Mouse (Mus musculus): ENCODE measurements at regions not wholly inside any gene's neighbourhood (a gene's known extent, or its start where the extent isn't known, plus 50 kb on each side); places are given as distances from the start of the nearest gene placed in this dataset.
A peak's percentile ranks its signal among the peaks of the same experiment; 100 is the strongest.

- no peaks in the 10 kb centered on the region for H3K27me3 ChIP-seq (ENCODE audit: control insufficient read depth, insufficient read depth, low read depth, low read length)
- no peaks in the 10 kb centered on the region for H3K4me1 ChIP-seq (replicated peaks; ENCODE audit: control insufficient read depth, insufficient read depth, low read length)
- no peaks in the 10 kb centered on the region for H3K36me3 ChIP-seq (ENCODE audit: control insufficient read depth, insufficient read depth, low read length)
- H3K27ac ChIP-seq (ENCODE audit: low read length), result no peak overlapping the region
- H3K9me3 ChIP-seq (ENCODE audit: control insufficient read depth, low read length), result no peaks in the 10 kb centered on the region
- H3K4me3 ChIP-seq (ENCODE audit: low read length), result no peak overlapping the region
- no peak overlapping the region for H3K4me2 ChIP-seq (ENCODE audit: low read depth, low read length)
- H3K9ac ChIP-seq (ENCODE audit: low read length), result no peak overlapping the region
- ATAC-seq (ENCODE audit: low read depth), result no peak
- WGBS, result 66% methylated on average over 3 of the region's 3 CpGs
Observed at GRCm38 (mm10) chr7:115112282-115112681, 368.8 kb downstream of the Insc start.

- Histone ChIP-seq H3K9me3 (ENCODE audit: control insufficient read depth, low read length) (no peaks in the 10 kb centered on the region), H3K4me1 (replicated peaks; ENCODE audit: control insufficient read depth, insufficient read depth, low read length) (no peaks in the 10 kb centered on the region), H3K27me3 (ENCODE audit: control insufficient read depth, insufficient read depth, low read depth, low read length) (no peaks in the 10 kb centered on the region), H3K4me3 (ENCODE audit: low read length) (no peak overlapping the region), H3K27ac (ENCODE audit: low read length) (no peak overlapping the region), H3K4me2 (ENCODE audit: low read depth, low read length) (no peak overlapping the region), H3K9ac (ENCODE audit: low read length) (no peak overlapping the region), H3K36me3 (ENCODE audit: control insufficient read depth, insufficient read depth, low read length) (no peaks in the 10 kb centered on the region)
- WGBS, result 48% methylated on average over 2 of the region's 2 CpGs
- no peak for ATAC-seq (ENCODE audit: low read depth)
Observed at GRCm38 (mm10) chr7:115123283-115123682, 379.8 kb downstream of the Insc start.

- Histone ChIP-seq H3K4me3 (ENCODE audit: low read length) (no peak overlapping the region), H3K27me3 (ENCODE audit: control insufficient read depth, insufficient read depth, low read depth, low read length) (no peaks in the 10 kb centered on the region), H3K36me3 (ENCODE audit: control insufficient read depth, insufficient read depth, low read length) (no peaks in the 10 kb centered on the region), H3K4me2 (ENCODE audit: low read depth, low read length) (no peak overlapping the region), H3K27ac (ENCODE audit: low read length) (no peak overlapping the region), H3K9ac (ENCODE audit: low read length) (no peak overlapping the region), H3K9me3 (ENCODE audit: control insufficient read depth, low read length) (no peaks in the 10 kb centered on the region), H3K4me1 (replicated peaks; ENCODE audit: control insufficient read depth, insufficient read depth, low read length) (no peaks in the 10 kb centered on the region)
- no peak for ATAC-seq (ENCODE audit: low read depth)
- WGBS, result 47% methylated on average over 3 of the region's 3 CpGs
Observed at GRCm38 (mm10) chr7:115129001-115129400, 385.5 kb downstream of the Insc start.

GRCm38 (mm10) chr7:115131259-115131969, 387.9 kb downstream of the Insc start:
- no peak overlapping the region for H3K4me3 ChIP-seq (ENCODE audit: low read length)
- H3K4me2 ChIP-seq (ENCODE audit: low read depth, low read length), result no peak overlapping the region
- no peak overlapping the region for H3K9ac ChIP-seq (ENCODE audit: low read length)
- ATAC-seq (ENCODE audit: low read depth), result no peak
- no peaks in the 10 kb centered on the region for H3K27me3 ChIP-seq (ENCODE audit: control insufficient read depth, insufficient read depth, low read depth, low read length)
- no peaks in the 10 kb centered on the region for H3K9me3 ChIP-seq (ENCODE audit: control insufficient read depth, low read length)
- H3K4me1 ChIP-seq (replicated peaks; ENCODE audit: control insufficient read depth, insufficient read depth, low read length), result no peaks in the 10 kb centered on the region
- WGBS, result 86% methylated on average over 10 of the region's 10 CpGs
- H3K27ac ChIP-seq (ENCODE audit: low read length), result no peak overlapping the region
- H3K36me3 ChIP-seq (ENCODE audit: control insufficient read depth, insufficient read depth, low read length), result no peaks in the 10 kb centered on the region

GRCm38 (mm10) chr7:115131970-115132551, 388.6 kb downstream of the Insc start:
- no peak overlapping the region for H3K4me3 ChIP-seq (ENCODE audit: low read length)
- no peak for ATAC-seq (ENCODE audit: low read depth)
- H3K36me3 ChIP-seq (ENCODE audit: control insufficient read depth, insufficient read depth, low read length), result no peaks in the 10 kb centered on the region
- no peaks in the 10 kb centered on the region for H3K27me3 ChIP-seq (ENCODE audit: control insufficient read depth, insufficient read depth, low read depth, low read length)
- H3K4me1 ChIP-seq (replicated peaks; ENCODE audit: control insufficient read depth, insufficient read depth, low read length), result no peaks in the 10 kb centered on the region
- H3K9ac ChIP-seq (ENCODE audit: low read length), result no peak overlapping the region
- H3K27ac ChIP-seq (ENCODE audit: low read length), result no peak overlapping the region
- 66% methylated on average over 11 of the region's 11 CpGs for WGBS
- no peaks in the 10 kb centered on the region for H3K9me3 ChIP-seq (ENCODE audit: control insufficient read depth, low read length)
- H3K4me2 ChIP-seq (ENCODE audit: low read depth, low read length), result no peak overlapping the region

- H3K9me3 ChIP-seq (ENCODE audit: control insufficient read depth, low read length), result no peaks in the 10 kb centered on the region
- no peak for ATAC-seq (ENCODE audit: low read depth)
- no peak overlapping the region for H3K4me3 ChIP-seq (ENCODE audit: low read length)
- no peaks in the 10 kb centered on the region for H3K36me3 ChIP-seq (ENCODE audit: control insufficient read depth, insufficient read depth, low read length)
- no peak overlapping the region for H3K9ac ChIP-seq (ENCODE audit: low read length)
- H3K27me3 ChIP-seq (ENCODE audit: control insufficient read depth, insufficient read depth, low read depth, low read length), result no peaks in the 10 kb centered on the region
- no peak overlapping the region for H3K4me2 ChIP-seq (ENCODE audit: low read depth, low read length)
- no peak overlapping the region for H3K27ac ChIP-seq (ENCODE audit: low read length)
- H3K4me1 ChIP-seq (replicated peaks; ENCODE audit: control insufficient read depth, insufficient read depth, low read length), result no peaks in the 10 kb centered on the region
- 55% methylated on average over 3 of the region's 3 CpGs for WGBS
Observed at GRCm38 (mm10) chr7:115132595-115132994, 389.1 kb downstream of the Insc start.

- Histone ChIP-seq H3K27me3 (ENCODE audit: control insufficient read depth, insufficient read depth, low read depth, low read length) (no peaks in the 10 kb centered on the region), H3K9me3 (ENCODE audit: control insufficient read depth, low read length) (no peaks in the 10 kb centered on the region), H3K4me2 (ENCODE audit: low read depth, low read length) (no peak overlapping the region), H3K36me3 (ENCODE audit: control insufficient read depth, insufficient read depth, low read length) (no peaks in the 10 kb centered on the region), H3K4me3 (ENCODE audit: low read length) (no peak overlapping the region), H3K4me1 (replicated peaks; ENCODE audit: control insufficient read depth, insufficient read depth, low read length) (no peaks in the 10 kb centered on the region), H3K27ac (ENCODE audit: low read length) (no peak overlapping the region), H3K9ac (ENCODE audit: low read length) (no peak overlapping the region)
- 68% methylated on average over 3 of the region's 3 CpGs for WGBS
- peak; percentile 64 for ATAC-seq (ENCODE audit: low read depth)
Observed at GRCm38 (mm10) chr7:115134926-115135575, 391.6 kb downstream of the Insc start.

GRCm38 (mm10) chr7:115140286-115140685, 396.8 kb downstream of the Insc start:
- no peak for ATAC-seq (ENCODE audit: low read depth)
- H3K27me3 ChIP-seq (ENCODE audit: control insufficient read depth, insufficient read depth, low read depth, low read length), result no peaks in the 10 kb centered on the region
- H3K4me3 ChIP-seq (ENCODE audit: low read length), result no peak overlapping the region
- 69% methylated on average over 3 of the region's 3 CpGs for WGBS
- no peak overlapping the region for H3K27ac ChIP-seq (ENCODE audit: low read length)
- no peaks in the 10 kb centered on the region for H3K4me1 ChIP-seq (replicated peaks; ENCODE audit: control insufficient read depth, insufficient read depth, low read length)
- H3K4me2 ChIP-seq (ENCODE audit: low read depth, low read length), result no peak overlapping the region
- no peaks in the 10 kb centered on the region for H3K9me3 ChIP-seq (ENCODE audit: control insufficient read depth, low read length)
- H3K36me3 ChIP-seq (ENCODE audit: control insufficient read depth, insufficient read depth, low read length), result no peaks in the 10 kb centered on the region
- no peak overlapping the region for H3K9ac ChIP-seq (ENCODE audit: low read length)

GRCm38 (mm10) chr7:115142163-115142562, 398.7 kb downstream of the Insc start:
- H3K36me3 ChIP-seq (ENCODE audit: control insufficient read depth, insufficient read depth, low read length), result no peaks in the 10 kb centered on the region
- H3K4me2 ChIP-seq (ENCODE audit: low read depth, low read length), result no peak overlapping the region
- no peaks in the 10 kb centered on the region for H3K27me3 ChIP-seq (ENCODE audit: control insufficient read depth, insufficient read depth, low read depth, low read length)
- no peak for ATAC-seq (ENCODE audit: low read depth)
- H3K9ac ChIP-seq (ENCODE audit: low read length), result no peak overlapping the region
- H3K27ac ChIP-seq (ENCODE audit: low read length), result no peak overlapping the region
- 82% methylated on average over 2 of the region's 2 CpGs for WGBS
- no peaks in the 10 kb centered on the region for H3K4me1 ChIP-seq (replicated peaks; ENCODE audit: control insufficient read depth, insufficient read depth, low read length)
- H3K9me3 ChIP-seq (ENCODE audit: control insufficient read depth, low read length), result no peaks in the 10 kb centered on the region
- no peak overlapping the region for H3K4me3 ChIP-seq (ENCODE audit: low read length)
